Mouse (Mus musculus): ENCODE results near the gene Bcl11b. TPM values are rescaled to one million over a fixed set of nuclear protein-coding genes. Genes with fewer than 3 reads are reported as not detected.
A peak's percentile ranks its signal among the peaks of the same experiment; 100 is the strongest.

Bcl11b gene
- polyA plus RNA-seq, 1 experiment from 2014 or later = 4.6 TPM

- Histone ChIP-seq H3K9me3 (ENCODE audit: control insufficient read depth, low read length) (no peaks in the 10 kb centered on the region), H3K27ac (replicated peaks) (no peak overlapping the region), H3K9ac (ENCODE audit: low read length) (no peak overlapping the region), H3K4me3 (ENCODE audit: low read depth, low read length) (no peak overlapping the region), H3K4me1 (replicated peaks; ENCODE audit: control insufficient read depth, insufficient read depth) (no peaks in the 10 kb centered on the region), H3K27me3 (ENCODE audit: control insufficient read depth, insufficient read depth, low read length) (no peaks in the 10 kb centered on the region), H3K36me3 (ENCODE audit: control insufficient read depth, insufficient read depth, low read length) (no peaks in the 10 kb centered on the region; the same call in 1 of the 2 replicates), H3K4me2 (replicated peaks; ENCODE audit: low read depth) (no peak overlapping the region)
- TF ChIP-seq EP300 (optimal IDR thresholded peaks at IDR 0.05) (no peak), CTCF (IDR thresholded peaks at IDR 0.05; ENCODE audit: low read depth) (no peak)
- DNase-seq (ENCODE audit: low spot score) (no peak), ATAC-seq (ENCODE audit: low FRiP score, low TSS enrichment) (no peak)
- WGBS = 93% methylated on average over 3 of the region's 3 CpGs
These were observed 35.1 kb downstream of the Bcl11b start for GRCm38 (mm10) chr12:107968331-107968730.

GRCm38 (mm10) chr12:107967026-107967425 lies 36.4 kb downstream of the Bcl11b start:
- Histone ChIP-seq H3K36me3 (ENCODE audit: control insufficient read depth, insufficient read depth, low read length) (no peaks in the 10 kb centered on the region; the same call in 1 of the 2 replicates), H3K27ac (replicated peaks) (no peak overlapping the region), H3K27me3 (ENCODE audit: control insufficient read depth, insufficient read depth, low read length) (no peaks in the 10 kb centered on the region), H3K9ac (ENCODE audit: low read length) (no peak overlapping the region), H3K4me1 (replicated peaks; ENCODE audit: control insufficient read depth, insufficient read depth) (no peaks in the 10 kb centered on the region), H3K9me3 (ENCODE audit: control insufficient read depth, low read length) (no peaks in the 10 kb centered on the region), H3K4me3 (ENCODE audit: low read depth, low read length) (no peak overlapping the region), H3K4me2 (replicated peaks; ENCODE audit: low read depth) (no peak overlapping the region)
- DNase-seq (ENCODE audit: low spot score) = no peak
- ATAC-seq (ENCODE audit: low FRiP score, low TSS enrichment) = no peak
- WGBS = 85% methylated on average over 7 of the region's 7 CpGs
- TF ChIP-seq CTCF (IDR thresholded peaks at IDR 0.05; ENCODE audit: low read depth) (no peak), EP300 (optimal IDR thresholded peaks at IDR 0.05) (no peak)

GRCm38 (mm10) chr12:107965103-107965502 lies 38.3 kb downstream of the Bcl11b start:
- DNase-seq (ENCODE audit: low spot score) (no peak), ATAC-seq (ENCODE audit: low FRiP score, low TSS enrichment) (no peak)
- Histone ChIP-seq H3K4me3 (ENCODE audit: low read depth, low read length) (no peak overlapping the region), H3K9ac (ENCODE audit: low read length) (no peak overlapping the region), H3K27me3 (ENCODE audit: control insufficient read depth, insufficient read depth, low read length) (no peaks in the 10 kb centered on the region), H3K36me3 (ENCODE audit: control insufficient read depth, insufficient read depth, low read length) (no peaks in the 10 kb centered on the region), H3K4me2 (replicated peaks; ENCODE audit: low read depth) (no peak overlapping the region), H3K9me3 (ENCODE audit: control insufficient read depth, low read length) (no peaks in the 10 kb centered on the region), H3K4me1 (replicated peaks; ENCODE audit: control insufficient read depth, insufficient read depth) (no peaks in the 10 kb centered on the region; the same call in 1 of the 2 replicates), H3K27ac (replicated peaks) (no peak overlapping the region)
- WGBS = 84% methylated on average over 12 of the region's 12 CpGs
- TF ChIP-seq EP300 (optimal IDR thresholded peaks at IDR 0.05) (no peak), CTCF (IDR thresholded peaks at IDR 0.05; ENCODE audit: low read depth) (no peak)

GRCm38 (mm10) chr12:107964396-107965085 lies 38.9 kb downstream of the Bcl11b start:
- H3K4me1 ChIP-seq (replicated peaks; ENCODE audit: control insufficient read depth, insufficient read depth) = no peaks in the 10 kb centered on the region; the same call in 1 of the 2 replicates
- WGBS = 87% methylated on average over 14 of the region's 14 CpGs

GRCm38 (mm10) chr12:107962852-107963251 lies 40.5 kb downstream of the Bcl11b start:
- H3K4me2 ChIP-seq (replicated peaks; ENCODE audit: low read depth) = no peak overlapping the region
- no peaks in the 10 kb centered on the region for H3K36me3 ChIP-seq (ENCODE audit: control insufficient read depth, insufficient read depth, low read length)
- H3K9ac ChIP-seq (ENCODE audit: low read length) = no peak overlapping the region
- no peaks in the 10 kb centered on the region for H3K27me3 ChIP-seq (ENCODE audit: control insufficient read depth, insufficient read depth, low read length)
- TF ChIP-seq EP300 (optimal IDR thresholded peaks at IDR 0.05) (no peak), CTCF (IDR thresholded peaks at IDR 0.05; ENCODE audit: low read depth) (no peak)
- H3K9me3 ChIP-seq (ENCODE audit: control insufficient read depth, low read length) = no peaks in the 10 kb centered on the region
- ATAC-seq (ENCODE audit: low FRiP score, low TSS enrichment) (no peak), DNase-seq (ENCODE audit: low spot score) (no peak)
- no peak overlapping the region for H3K4me3 ChIP-seq (ENCODE audit: low read depth, low read length)
- no peaks in the 10 kb centered on the region; the same call in 1 of the 2 replicates for H3K4me1 ChIP-seq (replicated peaks; ENCODE audit: control insufficient read depth, insufficient read depth)
- H3K27ac ChIP-seq (replicated peaks) = no peak overlapping the region
- 43% methylated on average over 7 of the region's 7 CpGs for WGBS

More at GRCm38 (mm10) chr12:107964396-107965085, 38.9 kb downstream of the Bcl11b start:
- H3K9me3 ChIP-seq (ENCODE audit: control insufficient read depth, low read length) = no peaks in the 10 kb centered on the region
- no peak overlapping the region for H3K4me3 ChIP-seq (ENCODE audit: low read depth, low read length)
- no peak overlapping the region for H3K27ac ChIP-seq (replicated peaks)
- no peaks in the 10 kb centered on the region for H3K27me3 ChIP-seq (ENCODE audit: control insufficient read depth, insufficient read depth, low read length)
- no peak for TF ChIP-seq CTCF (IDR thresholded peaks at IDR 0.05; ENCODE audit: low read depth)
- TF ChIP-seq EP300 (optimal IDR thresholded peaks at IDR 0.05) = no peak
- ATAC-seq (ENCODE audit: low FRiP score, low TSS enrichment) (no peak), DNase-seq (ENCODE audit: low spot score) (no peak)
- no peaks in the 10 kb centered on the region for H3K36me3 ChIP-seq (ENCODE audit: control insufficient read depth, insufficient read depth, low read length)
- no peak overlapping the region for H3K9ac ChIP-seq (ENCODE audit: low read length)
- H3K4me2 ChIP-seq (replicated peaks; ENCODE audit: low read depth) = no peak overlapping the region

- Histone ChIP-seq H3K27ac (replicated peaks) (no peak overlapping the region), H3K4me2 (replicated peaks; ENCODE audit: low read depth) (no peak overlapping the region), H3K27me3 (ENCODE audit: control insufficient read depth, insufficient read depth, low read length) (no peaks in the 10 kb centered on the region), H3K4me3 (ENCODE audit: low read depth, low read length) (no peak overlapping the region), H3K9me3 (ENCODE audit: control insufficient read depth, low read length) (no peaks in the 10 kb centered on the region), H3K4me1 (replicated peaks; ENCODE audit: control insufficient read depth, insufficient read depth) (no peaks in the 10 kb centered on the region; the same call in 1 of the 2 replicates), H3K36me3 (ENCODE audit: control insufficient read depth, insufficient read depth, low read length) (no peaks in the 10 kb centered on the region), H3K9ac (ENCODE audit: low read length) (no peak overlapping the region)
- WGBS = 41% methylated on average over 15 of the region's 15 CpGs
- no peak for DNase-seq (ENCODE audit: low spot score)
- no peak for TF ChIP-seq CTCF (IDR thresholded peaks at IDR 0.05; ENCODE audit: low read depth)
- TF ChIP-seq EP300 (optimal IDR thresholded peaks at IDR 0.05) = no peak
- peak; percentile 11; the same call in 1 of the 2 replicates for ATAC-seq (ENCODE audit: low FRiP score, low TSS enrichment)
These were observed 41.6 kb downstream of the Bcl11b start for GRCm38 (mm10) chr12:107961843-107962242.

Measured in stomach, postnatal 0 days (tissue).